Mouse (Mus musculus) ovary, adult 18-20 months (tissue): ENCODE measurements around the gene Clic4.
"Not testable (repeated sequence)": the region's sequence is repeated elsewhere in the genome, so short reads cannot be mapped to it uniquely, and the experiment has no call there.

Source experiments
- DNase-seq: peaks from one replicate; pipeline ENCODE4 v3.0.0; 2022; ENCODE audit warnings: low spot score, mixed read lengths

The Clic4 gene

DNA sequence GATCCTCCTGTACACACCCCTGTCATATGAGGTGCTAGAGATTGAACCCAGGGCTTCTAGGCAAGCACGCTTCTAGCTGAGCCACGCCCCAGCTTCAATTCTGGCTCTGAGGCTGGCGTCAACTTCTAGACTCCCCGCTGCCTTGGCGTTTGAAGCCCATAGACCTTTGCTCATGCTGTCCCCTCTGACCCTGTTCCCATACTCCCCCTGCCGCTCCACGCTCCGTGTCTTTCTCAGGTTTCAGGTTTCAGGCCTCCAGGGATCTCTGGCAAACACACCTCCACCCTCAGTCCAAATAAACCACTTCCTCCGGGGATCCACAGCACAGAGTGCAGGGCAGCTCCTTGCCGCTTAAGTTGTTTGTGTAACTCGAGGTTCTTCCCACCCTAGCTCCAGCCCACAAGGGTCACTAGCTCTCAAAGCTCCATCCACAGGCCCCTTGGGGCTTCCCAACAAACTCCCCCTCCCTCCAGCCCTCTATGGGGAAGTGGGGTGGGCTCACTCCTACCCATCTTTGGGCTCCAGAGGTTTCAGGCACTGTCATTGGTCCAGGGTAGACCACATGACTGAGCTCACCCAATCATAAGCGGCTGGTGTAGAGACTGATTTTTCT lies 20.0 kb upstream of the Clic4 start:
- no peak for DNase-seq

DNA sequence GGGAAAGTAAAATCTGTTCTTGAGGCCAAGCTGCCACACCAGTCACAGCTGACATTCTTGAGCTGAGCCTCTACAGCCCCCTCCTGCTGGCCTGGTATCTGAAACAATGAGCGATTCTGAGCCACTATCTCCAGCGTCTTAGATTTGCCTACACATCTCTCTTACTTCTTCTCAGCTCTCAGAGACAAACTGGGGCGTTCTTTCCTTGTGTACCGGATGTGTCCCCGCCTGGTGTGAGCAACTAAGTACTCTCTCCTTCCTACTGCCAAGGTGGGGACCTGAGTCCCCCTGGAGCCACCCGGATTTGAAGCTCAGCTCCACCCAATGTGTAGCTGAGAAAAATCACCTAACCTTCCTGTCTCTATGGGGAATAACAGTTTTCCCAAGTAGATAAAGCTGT lies 19.2 kb upstream of the Clic4 start:
- DNase-seq: no peak

DNA sequence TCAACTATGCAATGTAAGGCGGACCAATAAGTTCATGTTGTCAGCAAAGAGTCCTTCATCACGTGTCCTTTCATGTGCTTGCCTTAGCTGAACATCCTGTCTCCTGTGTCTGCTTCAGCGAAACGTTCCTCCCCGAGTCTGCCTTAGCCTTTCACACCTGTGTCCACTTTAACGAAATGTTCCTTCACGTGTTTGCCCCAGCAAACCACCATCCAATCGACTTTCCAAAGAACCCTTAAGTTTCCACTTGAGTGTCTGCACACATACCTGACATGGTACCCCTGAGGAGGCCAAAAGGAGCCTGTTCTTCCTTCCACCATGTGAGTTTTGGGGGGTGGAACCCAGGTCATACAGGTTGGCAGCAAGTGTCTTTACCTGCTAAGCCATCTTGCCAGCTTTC lies 18.6 kb upstream of the Clic4 start:
- no peak for DNase-seq

DNA sequence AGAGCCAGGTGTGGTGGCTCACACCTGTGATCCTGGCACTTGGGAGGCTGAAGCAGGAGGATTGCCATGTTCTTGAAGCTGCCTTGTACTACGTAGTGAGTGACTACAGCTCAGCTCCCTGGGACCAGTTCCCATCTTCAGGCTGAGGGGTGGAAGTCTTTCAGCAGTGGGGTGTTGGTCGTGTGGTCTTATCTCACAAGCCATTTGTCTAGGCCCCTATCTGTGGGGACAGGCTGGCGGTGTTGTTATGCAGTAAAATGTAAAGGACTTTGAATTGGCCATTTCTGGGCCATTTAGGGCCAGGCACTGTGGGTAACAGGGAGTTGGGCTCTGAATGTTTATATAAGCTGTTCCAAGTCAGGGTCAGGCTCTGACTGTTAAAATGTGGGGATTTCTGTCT lies 15.4 kb upstream of the Clic4 start:
- DNase-seq: no peak

DNA sequence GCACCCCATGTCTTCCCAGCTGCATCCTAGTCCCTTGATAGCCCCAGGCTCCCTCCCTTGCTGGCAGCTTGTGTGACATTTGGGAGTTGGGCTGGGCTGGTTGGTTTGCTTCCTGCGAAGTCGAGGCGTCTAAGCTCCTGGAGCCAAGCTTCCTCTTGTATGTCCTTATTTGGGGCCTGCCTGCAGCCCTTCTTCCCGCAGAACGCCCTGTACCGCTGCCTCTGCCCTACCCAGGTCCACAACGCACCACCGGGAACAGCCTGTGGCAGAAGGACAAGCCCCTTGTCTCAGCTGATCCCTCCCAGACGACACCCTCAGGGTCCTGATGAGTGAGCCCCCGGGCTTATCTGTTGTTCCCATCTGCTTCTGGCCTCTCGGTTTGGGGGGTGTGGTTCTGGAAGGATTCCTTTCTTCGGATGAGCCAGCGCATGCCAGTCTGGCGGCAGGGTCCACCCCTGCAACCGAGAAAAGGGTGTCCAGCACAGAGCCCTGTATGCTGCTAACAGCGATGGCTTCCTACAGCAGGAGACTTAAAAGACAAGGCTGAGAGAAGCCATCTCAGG lies 14.3 kb upstream of the Clic4 start:
- no peak for DNase-seq

DNA sequence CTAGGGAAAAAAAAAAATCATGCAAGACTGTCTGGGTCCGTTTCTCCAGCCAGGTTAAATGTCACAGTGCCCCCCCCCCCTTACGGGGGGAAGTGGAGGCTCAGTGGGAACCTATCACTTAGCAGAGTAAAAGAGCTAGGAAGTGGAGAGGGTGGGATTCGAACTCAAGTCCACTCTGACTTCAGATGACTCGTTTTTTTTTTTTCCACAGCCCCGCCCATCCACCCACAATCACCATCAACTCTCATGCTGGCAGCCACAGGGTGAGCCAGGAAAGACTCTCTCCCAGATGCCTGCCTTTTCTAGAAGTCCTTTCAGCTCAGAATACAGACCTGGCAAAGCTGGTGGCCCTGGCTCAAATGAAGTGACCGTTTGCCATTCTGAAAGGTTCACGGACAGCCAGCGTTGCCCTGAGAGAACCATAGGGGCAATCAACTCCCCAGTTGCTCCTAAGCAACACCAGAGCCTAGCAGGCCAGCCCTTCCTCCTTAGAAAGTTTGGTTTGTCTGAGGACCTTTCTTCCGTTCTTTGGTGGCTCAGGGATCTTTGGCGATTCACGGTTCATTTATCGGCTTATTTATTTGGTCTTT lies 13.5 kb upstream of the Clic4 start:
- no peak for DNase-seq

DNA sequence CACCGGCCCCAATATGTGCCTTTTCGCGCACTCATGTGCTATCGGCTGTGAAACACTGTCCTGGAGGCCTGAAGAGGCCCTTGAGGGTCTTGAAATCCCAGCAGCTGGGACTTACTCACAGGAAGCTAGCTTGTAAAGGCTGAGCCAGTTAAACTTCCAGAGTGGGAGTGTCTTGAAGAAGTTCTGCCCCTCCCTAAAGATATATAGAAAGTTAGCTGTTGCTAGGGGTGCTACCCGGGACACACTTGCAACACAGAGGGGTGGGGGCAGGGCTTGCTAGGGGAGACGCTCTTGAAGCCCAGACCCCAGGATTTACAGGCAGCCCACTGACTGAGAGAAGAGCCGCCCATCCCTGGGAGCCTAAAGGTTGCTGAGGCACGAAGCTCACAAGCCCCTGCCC lies 12.8 kb upstream of the Clic4 start:
- no peak for DNase-seq

DNA sequence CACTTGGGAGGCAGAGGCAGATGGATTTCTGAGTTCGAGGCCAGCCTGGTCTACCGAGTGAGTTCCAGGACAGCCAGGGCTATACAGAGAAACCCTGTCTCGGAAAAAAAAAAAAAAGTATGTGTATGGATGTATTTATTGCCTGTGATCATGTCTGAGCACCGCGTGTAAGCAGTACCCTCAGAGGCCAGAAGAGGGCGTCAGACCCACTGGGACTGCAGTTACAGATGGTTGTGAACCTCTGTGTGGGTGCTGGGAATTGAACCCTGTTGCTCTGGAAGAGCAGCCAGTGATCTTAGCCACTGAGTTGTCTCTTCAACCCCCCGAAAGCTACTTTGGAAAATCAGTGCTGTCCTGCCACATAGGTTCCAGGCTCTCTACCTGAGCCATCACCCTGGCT lies 11.3 kb upstream of the Clic4 start:
- no peak for DNase-seq

DNA sequence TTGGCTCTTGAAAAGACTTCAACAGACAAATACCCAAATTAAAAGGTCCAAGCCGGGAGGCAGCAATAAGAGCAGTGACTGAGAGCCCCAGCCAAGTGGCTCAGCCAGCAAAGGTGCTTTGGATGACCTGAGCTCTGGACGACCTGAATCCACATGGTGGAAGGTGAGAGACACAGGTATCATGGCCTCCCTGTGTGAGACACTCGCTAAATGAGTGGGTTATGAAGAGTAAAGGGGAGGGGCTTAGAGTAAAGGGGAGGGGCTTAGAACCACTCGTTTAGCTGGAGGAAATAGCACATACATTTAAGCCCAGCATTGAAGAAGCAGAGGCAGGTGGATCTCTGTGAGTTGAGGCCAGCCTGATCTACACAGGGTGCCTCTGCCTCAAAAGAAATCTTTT lies 10.8 kb upstream of the Clic4 start:
- no peak for DNase-seq

DNA sequence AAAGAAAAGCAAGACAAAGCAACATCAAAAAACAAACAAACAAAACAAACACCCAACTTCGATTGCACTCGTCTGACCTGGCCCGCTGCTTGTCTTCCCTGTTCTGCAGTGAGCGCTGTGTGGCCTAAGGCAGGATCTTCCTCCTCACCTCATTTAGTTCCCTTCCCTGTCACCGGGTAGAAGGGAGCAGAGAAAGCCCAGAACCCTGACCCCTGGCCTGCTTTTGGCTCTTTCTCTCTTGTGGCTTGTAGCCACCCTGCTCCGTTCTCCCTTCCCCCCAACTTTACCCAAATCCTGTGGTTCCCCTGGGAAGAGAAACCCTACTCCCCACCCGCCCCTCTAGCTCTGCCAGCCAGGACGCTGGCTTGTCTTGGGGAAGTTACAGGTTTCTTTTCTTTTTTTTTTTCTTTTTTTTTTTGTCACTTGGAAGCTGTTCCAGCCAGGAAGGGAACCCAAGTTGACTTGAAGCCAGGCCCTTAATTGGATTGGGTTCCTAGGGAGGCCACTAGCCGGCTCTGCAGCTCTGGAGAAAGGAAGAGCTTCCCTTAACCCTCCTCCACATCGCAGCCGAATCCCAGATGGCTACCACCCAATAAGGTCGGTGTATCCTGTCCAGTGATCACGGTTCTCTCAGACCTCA lies 10.2 kb upstream of the Clic4 start:
- no peak for DNase-seq

DNA sequence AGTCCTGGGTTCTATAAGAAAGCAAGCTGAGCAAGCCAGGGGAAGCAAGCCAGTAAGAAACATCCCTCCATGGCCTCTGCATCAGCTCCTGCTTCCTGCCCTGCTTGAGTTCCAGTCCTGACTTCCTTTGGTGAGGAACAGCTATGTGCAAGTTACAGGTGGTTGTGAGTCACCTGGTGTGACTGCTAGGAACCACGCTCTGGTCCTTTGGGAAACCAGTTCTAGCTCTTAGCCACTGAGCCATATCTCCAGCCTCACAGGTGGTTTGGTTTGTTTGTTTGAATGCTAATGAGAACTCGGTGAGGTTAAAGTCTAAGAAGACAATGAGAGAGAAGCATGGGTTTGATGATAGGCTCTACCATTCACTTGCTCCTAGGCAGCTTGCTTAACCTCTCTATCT lies 7.4 kb upstream of the Clic4 start:
- not testable (repeated sequence) for DNase-seq

DNA sequence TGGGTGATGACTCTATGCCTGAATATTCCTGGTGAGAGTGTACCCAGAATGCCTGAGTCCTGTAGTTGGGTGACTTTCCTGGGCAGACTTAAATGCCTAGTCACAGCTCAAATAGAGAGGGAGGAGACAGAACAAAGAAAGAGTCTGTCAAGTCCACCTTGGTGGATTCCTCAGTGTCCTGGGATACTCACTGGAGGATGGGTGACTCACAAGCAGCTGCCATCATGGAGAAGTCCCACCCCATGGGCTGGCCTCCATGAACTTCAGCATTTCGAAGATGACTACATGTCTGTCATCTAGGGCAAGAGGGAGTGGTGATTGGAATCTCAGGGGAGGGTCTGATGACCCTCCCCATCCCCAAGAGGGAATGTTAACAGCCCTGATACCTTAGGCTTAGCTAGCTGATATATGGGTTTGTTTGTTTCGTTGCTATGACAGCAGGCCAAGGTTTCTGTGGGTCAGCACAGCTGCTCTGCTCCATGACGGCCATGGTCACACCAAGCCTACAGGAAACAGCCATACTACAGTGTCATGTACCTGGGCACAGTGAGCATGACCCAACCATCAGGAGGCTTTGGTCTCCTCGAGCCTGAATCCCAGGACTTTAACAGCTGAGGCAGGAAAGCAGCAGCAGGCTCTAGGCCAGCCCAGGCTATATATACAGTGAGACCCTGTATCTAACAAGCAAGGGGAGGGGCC lies 4.2 kb upstream of the Clic4 start:
- no peak for DNase-seq

DNA sequence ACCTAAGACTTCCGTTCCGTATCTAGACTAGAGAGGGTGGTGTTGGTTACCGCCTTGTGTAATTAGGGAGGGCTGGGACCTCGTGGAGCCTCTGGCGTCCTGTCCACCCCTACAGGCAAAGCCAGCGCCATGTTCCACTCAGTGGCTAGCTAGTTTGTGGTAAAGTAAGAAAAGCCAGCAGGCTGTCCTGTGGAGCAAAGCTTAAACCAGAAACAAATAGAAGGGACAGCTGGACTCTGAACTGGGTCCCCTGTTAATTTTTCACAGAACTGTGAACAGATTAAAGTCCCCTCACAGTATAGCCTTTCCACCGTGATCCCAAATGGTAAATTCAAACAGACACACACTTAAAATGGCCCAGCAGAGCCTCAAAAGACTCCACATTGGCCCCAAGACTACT lies 2.1 kb upstream of the Clic4 start:
- no peak for DNase-seq

DNA sequence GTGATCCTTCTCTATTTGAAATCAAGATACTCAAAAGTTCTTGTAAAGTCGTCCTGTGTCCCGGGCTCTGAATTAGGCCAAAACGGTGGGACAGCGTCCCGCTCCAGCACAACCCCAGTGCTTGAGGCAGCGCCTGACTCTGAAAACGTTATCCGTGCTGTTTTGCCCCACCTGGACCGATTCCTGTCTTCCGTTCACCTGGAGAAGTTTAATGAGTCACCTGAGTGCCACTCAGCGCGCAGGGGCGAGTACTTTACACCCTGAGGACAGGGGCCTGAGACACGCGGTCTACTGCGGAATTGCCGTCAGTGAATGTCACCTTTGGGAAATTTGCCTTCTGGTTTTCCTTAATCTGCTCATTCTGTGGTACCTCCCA lies 681 bp upstream of the Clic4 start:
- no peak for DNase-seq

DNA sequence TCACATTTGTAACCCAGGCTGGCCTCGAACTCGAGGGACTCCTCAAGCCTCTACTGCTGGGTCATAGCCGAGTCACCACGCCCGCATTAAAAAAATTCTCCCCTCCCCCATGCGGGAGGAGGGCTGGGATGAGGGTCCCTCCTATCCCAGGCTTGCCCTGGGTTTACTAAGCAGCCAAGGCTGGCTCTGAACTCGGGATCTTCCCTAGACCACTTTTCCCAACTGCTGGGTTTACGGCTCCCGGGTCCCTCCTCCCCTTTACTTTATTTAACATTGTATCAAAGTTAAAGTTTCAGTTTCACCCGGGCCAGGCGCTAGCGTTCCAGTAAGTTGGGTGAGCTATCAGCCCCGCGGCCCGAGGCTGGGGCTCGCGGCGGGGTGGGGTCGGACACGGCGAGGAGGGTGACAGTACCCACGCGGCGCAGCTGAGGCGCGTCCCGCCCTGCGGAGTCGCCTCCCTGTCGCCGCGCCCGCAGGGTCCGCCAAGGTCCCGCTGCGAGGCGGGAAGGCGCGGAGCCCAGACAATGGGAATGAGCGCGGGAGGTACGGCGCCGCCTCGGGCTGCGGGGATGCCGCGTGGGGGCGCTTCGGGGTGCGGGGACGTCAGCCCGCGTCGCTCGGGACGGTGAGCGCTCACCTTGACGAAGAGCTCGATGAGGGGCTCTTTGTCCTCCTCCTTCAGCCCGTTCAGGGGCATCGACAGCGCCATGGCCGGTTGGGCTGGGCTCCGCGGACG lies 565 bp downstream of the Clic4 start:
- peak; percentile 33 for DNase-seq

DNA sequence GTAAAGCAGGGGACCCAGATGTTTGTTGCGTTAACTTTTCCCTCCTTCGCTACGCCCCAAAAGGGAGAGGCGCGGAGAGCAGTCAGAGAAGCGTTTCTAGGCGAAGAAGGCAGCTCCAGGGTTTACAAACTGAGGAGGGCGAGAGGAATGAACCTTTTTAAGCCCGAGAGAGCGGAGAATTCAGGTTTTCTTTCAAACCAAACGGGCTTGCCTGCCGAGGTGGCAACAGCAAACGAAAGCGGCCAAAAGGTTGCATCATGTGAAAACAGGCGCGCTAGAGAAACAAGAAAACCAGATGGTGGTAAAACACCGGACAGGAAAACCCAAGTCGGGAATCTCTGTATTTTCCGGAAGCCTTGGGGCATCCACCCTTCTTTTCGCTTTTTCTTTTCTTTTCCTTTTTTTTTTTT lies 1.2 kb downstream of the Clic4 start:
- DNase-seq: no peak

DNA sequence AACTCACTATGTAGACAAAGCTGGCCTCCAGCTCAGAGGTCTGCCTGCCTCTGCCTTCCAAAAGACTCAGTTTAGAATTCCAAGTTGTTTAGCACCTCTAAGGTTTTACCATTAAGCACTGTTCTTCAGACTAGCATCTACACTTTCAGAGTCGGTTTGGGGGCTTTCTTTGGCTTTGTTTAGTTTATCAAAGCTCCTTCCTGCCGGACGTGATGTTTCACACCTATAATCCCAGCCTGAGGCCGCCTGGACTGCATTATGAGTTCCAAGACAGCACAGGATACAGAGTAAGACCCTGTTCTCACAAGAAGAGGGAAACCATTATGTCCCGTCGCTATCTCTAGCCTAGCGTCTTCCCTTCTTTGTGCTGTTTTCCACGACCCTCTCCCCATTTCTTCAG lies 2.1 kb downstream of the Clic4 start:
- no peak for DNase-seq

DNA sequence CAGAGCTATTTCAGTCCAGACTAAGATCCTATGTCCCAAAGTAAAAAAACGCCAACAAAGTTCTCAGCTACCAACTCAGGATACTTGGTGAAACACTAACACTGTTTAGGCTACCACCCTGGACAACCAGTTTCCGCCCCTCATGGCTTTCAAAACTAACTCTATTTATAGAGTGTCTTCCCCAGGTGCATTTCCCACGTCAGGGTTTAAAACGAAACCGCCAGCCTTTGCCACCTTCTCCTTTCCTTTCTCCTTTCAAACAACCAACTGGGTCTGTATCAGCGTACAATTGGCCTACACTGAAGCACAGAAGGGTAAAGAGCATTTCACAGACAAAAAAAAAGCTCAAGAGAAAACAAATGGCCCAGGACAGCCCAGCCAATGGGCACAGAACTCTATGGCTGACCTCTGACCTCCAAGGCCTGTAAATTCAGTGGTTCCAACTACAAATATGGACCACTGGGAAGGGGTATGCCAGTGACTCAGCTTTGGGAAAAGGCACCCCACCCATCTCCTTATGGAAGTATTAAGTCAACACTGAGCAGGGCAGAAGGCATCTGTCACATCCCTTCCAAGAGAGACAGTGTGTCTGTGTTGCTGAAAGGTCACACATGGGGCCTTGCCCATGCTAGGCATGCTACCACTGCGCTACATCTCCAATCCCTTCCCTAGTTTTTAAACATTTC lies 2.8 kb downstream of the Clic4 start:
- DNase-seq: no peak

DNA sequence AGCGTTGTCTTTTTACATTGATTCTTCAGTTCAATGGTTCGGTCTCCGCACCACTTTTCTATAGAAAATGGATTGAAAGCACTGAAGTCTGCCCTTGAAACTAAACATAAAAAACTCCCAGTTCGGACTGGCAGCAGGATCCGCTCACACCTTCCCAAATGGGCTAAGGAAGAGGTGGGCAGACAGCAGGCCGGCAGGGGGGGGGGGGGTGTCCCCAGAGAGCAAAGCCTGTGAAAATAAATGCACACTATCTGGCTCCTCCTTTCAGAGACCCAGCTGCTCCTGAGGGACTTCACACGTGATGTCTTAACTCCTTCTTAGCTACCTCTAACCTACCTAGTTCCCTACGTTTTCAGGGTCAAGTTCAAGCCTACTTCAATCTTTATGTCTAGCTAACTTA lies 5.1 kb downstream of the Clic4 start:
- DNase-seq: no peak

DNA sequence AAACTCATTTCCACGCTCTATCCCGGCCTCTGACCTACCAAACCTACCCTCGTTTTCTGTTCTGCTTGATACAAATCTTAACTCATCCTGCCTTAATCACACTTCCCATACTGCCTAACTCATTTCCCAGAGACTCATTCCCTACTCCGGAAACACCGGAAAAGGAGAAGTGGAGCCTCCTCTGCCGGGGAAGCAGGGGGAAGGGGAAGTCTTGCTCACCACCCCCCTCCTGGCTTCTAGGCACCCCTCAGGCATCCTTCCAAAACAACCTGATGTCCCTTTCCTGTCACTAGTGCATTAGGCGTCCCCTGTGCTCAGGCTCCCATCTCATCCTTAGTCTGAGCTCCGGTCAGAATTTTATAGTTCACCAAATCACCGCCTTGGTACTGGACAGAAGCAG lies 5.6 kb downstream of the Clic4 start:
- DNase-seq: no peak

DNA sequence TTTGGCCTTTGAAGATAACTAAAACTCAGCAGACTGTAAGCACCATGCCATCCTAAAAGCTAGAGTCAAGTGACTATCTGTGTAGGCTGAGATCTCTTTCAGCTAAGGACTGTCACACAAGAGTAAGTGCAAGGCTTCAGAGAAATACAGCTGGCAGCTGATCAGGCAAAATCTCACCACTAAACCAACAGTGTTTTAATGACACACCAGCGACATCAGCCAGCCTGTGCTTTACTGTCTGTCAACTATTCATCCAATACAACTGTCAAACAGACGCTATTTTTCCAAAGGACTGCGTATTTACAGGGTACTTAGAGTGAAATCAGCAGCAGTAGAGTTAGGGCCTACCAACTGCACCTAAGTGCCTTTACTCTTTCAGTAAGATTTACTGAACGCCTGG lies 12.2 kb downstream of the Clic4 start:
- DNase-seq: no peak

DNA sequence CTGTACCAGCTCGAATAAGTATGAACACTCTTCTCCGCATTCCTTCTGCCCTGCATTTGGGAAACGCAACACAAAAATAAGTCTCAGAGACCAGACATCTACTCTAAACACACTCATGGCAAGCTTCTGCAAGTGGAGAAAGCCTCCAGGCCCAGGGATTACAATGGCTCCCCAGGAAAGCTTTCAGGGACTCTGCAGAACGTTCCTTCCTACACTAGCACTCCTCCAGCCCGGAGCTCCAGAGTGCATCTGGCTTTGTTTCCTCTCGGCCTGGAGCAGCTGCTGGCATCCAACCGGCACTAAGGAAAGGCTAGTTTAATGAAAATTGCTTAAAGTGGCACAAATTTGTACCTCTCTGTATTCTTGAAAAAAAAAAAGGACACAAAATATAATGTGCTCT lies 14.1 kb downstream of the Clic4 start:
- DNase-seq: no peak
